Mouse (Mus musculus): Measurements from ENCODE around the gene Lypd3. TPM values are rescaled to one million over a fixed set of nuclear protein-coding genes. Genes with fewer than 3 reads are reported as not detected.
"Not testable (repeated sequence)": the region's sequence is repeated elsewhere in the genome, so short reads cannot be mapped to it uniquely, and the experiment has no call there.

Lypd3 gene
- total RNA-seq, 2 experiments from 2014 or later: 0.51 to 0.56 TPM

DNA sequence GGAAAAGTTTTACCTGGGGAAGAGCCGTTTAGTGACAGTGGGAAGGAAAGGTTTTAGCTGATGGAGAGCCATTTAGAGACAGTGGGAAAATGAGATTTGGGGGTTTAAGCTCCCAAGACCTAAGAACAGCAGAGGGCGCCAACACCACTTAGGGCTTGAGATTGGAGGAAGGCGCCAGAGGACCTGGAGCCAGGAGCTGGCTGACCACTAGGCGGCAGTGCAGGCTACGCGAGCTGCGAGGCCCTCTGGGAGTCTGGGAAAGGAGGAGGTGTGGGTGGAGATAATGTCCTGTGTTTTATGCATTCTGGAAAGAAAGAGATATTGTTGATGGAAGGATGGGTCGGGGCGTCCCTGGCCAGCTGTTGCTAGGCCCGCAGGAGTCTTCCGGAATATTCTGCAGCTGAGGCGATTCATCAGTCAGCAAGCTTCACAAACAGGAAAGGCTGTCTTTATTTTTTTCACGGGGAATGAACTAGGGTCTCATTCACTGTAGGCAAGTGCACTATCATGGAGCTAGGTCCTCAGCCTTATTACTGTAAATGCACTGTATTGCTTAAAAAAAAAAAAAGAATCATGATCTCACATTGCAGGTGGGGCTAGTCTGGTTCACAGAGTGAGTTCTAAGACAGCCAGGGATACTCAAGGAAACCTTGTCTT lies 35.3 kb upstream of the Lypd3 start:
- peak overlapping the region; percentile 36; the same call in 1 of the 2 replicates for H3K4me3 ChIP-seq

DNA sequence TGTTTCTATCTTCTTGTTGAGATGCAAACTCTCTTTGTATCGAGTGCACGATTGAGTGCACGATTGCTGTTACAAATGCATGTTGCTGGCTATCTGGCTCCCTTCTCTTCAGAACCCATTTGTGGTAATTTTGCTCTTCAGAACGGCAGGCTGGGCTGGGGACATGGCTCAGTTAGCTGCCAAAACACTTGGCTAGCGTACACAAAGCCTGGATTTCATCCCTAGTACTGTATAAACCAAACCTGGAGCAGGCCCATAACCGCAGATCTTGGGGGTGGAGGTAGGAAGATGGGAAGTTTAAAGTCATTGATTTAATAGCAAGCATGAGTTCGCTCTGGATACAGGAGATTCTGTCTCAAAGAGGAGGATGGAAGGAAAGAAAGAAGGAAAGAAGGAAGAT lies 30.8 kb upstream of the Lypd3 start:
- TF ChIP-seq CTCF (conservative IDR thresholded peaks at IDR 0.05): no peak
- H3K4me3 ChIP-seq: no peak overlapping the region
- H3K27ac ChIP-seq: no peak overlapping the region
- DNase-seq (ENCODE audit: low spot score in 2 of 2): no peak

More for the DNA sequence above, 35.3 kb upstream of the Lypd3 start:
- peak; percentile 96 to 98 for DNase-seq (ENCODE audit: low spot score in 2 of 2)
- H3K27ac ChIP-seq: peak overlapping the region; percentile 81
- peak; percentile 100 for TF ChIP-seq CTCF (conservative IDR thresholded peaks at IDR 0.05)

- no peak overlapping the region for H3K4me3 ChIP-seq
- TF ChIP-seq CTCF (conservative IDR thresholded peaks at IDR 0.05): no peak
- DNase-seq (ENCODE audit: low spot score in 2 of 2): no peak
Measured at GRCm38 (mm10) chr7:24606046-24606445, 30.3 kb upstream of the Lypd3 start.

GRCm38 (mm10) chr7:24608017-24608416 lies 28.3 kb upstream of the Lypd3 start:
- Histone ChIP-seq H3K27ac (no peak overlapping the region), H3K4me3 (no peak overlapping the region)
- no peak for DNase-seq (ENCODE audit: low spot score in 2 of 2)
- TF ChIP-seq CTCF (conservative IDR thresholded peaks at IDR 0.05): no peak

More at GRCm38 (mm10) chr7:24606046-24606445, 30.3 kb upstream of the Lypd3 start:
- H3K27ac ChIP-seq: no peak overlapping the region

GRCm38 (mm10) chr7:24608561-24608960 lies 27.8 kb upstream of the Lypd3 start:
- no peak for DNase-seq (ENCODE audit: low spot score in 2 of 2)
- no peak overlapping the region for H3K4me3 ChIP-seq
- no peak for TF ChIP-seq CTCF (conservative IDR thresholded peaks at IDR 0.05)
- H3K27ac ChIP-seq: no peak overlapping the region

GRCm38 (mm10) chr7:24610144-24610878 lies 26.0 kb upstream of the Lypd3 start, which contains the start of gene Phldb3:
TSS of gene Phldb3 (plus strand) at chr7:24610763.
- TF ChIP-seq CTCF (conservative IDR thresholded peaks at IDR 0.05): no peak
- H3K27ac ChIP-seq: no peak within 1 kb of the TSS
- DNase-seq (ENCODE audit: low spot score in 2 of 2): no peak
- H3K4me3 ChIP-seq: peak within 1 kb of the TSS; percentile 46

GRCm38 (mm10) chr7:24610879-24611494 lies 25.4 kb upstream of the Lypd3 start:
- peak overlapping the region; percentile 46 for H3K4me3 ChIP-seq
- no peak for TF ChIP-seq CTCF (conservative IDR thresholded peaks at IDR 0.05)
- no peak overlapping the region for H3K27ac ChIP-seq
- DNase-seq (ENCODE audit: low spot score in 2 of 2): peak in 1 of 2 experiments; percentile 46

- no peak for TF ChIP-seq CTCF (conservative IDR thresholded peaks at IDR 0.05)
- no peak for DNase-seq (ENCODE audit: low spot score in 2 of 2)
- no peak overlapping the region for H3K27ac ChIP-seq
- peak overlapping the region; percentile 46 for H3K4me3 ChIP-seq
Measured at GRCm38 (mm10) chr7:24611709-24612108, 24.6 kb upstream of the Lypd3 start.

GRCm38 (mm10) chr7:24612308-24612910 lies 23.9 kb upstream of the Lypd3 start:
- H3K4me3 ChIP-seq: no peak overlapping the region

GRCm38 (mm10) chr7:24614816-24615215 lies 21.5 kb upstream of the Lypd3 start:
- H3K4me3 ChIP-seq: no peak overlapping the region
- no peak for TF ChIP-seq CTCF (conservative IDR thresholded peaks at IDR 0.05)
- DNase-seq (ENCODE audit: low spot score in 2 of 2): no peak
- no peak overlapping the region for H3K27ac ChIP-seq

More at GRCm38 (mm10) chr7:24612308-24612910, 23.9 kb upstream of the Lypd3 start:
- no peak overlapping the region for H3K27ac ChIP-seq
- DNase-seq (ENCODE audit: low spot score in 2 of 2): no peak
- TF ChIP-seq CTCF (conservative IDR thresholded peaks at IDR 0.05): no peak

DNA sequence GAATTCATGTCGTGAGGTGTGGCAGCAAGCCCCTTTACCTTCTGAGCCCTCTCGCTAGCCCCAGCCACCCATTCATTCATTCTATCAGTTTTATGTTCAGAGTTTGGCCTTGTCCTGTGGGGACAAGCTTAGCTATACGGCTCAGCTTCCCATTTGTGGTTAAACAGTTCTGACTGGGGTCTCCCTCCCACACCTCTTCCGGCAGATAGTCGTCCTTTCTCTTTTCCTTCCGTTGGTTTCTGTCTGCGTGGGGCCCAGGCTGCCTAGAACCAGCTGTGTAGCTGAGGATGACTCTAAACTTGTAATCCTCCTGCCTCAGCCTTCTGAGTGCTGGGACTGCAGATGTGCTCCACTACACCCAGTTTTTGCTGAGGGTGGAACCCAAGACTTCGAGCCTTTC lies 18.6 kb upstream of the Lypd3 start:
- no peak for TF ChIP-seq CTCF (conservative IDR thresholded peaks at IDR 0.05)
- H3K4me3 ChIP-seq: no peak overlapping the region

DNA sequence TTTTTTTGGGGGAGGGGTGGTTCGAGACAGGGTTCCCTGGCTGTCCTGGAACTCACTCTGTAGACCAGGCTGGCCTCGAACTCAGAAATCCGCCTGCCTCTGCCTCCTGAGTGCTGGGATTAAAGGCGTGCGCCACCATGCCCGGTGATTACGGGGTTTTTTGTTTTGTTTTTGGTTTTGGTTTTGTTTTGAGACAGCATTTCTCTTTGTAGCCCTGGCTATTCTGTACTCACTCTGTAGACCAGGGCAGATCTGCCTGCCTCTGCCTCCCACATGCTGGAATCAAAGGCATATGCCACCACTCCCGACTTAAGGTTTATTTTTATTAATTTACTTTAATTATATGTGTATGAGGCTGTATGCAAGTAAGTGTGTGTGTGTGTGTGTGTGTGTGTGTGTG lies 18.0 kb upstream of the Lypd3 start:
- not testable (repeated sequence) for H3K4me3 ChIP-seq; DNase-seq (ENCODE audit: low spot score in 2 of 2); H3K27ac ChIP-seq

More for the DNA sequence above, 18.6 kb upstream of the Lypd3 start:
- no peak for DNase-seq (ENCODE audit: low spot score in 2 of 2)
- no peak overlapping the region for H3K27ac ChIP-seq

Data from layer of hippocampus, adult 2 months (tissue).